Mouse (Mus musculus) liver, postnatal 0 days (tissue): ENCODE data around the gene Mrpl17. TPM values are rescaled to one million over a fixed set of nuclear protein-coding genes. Genes with fewer than 3 reads are reported as not detected.
"Not testable (repeated sequence)": the region's sequence is repeated elsewhere in the genome, so short reads cannot be mapped to it uniquely, and the experiment has no call there.

ENCODE experiments used
- ATAC-seq: fragments of 200-750 bp; cut with Nextera tagmentation; 2 replicates; pipeline ENCODE4 v1.8.0; 2017; ENCODE audit warnings: mild to moderate bottlenecking, moderate library complexity
- DNase-seq: peaks from one replicate; pipeline ENCODE4 v3.0.0-alpha.2; 2016
- H3K27ac ChIP-seq: fragments of 300-500 bp; sonication (generic); 2 replicates; pipeline ENCODE4 v1.5.1; 2014; ENCODE audit warnings: antibody characterized with exemption, moderate library complexity, mild to moderate bottlenecking, low read depth
- H3K27me3 ChIP-seq: fragments of 300-500 bp; sonication (generic); 2 replicates; pipeline ENCODE4 v1.6.1; 2014; ENCODE audit warnings: low read length, control low read depth, mixed read lengths; ENCODE audit not compliant: insufficient read depth
- H3K36me3 ChIP-seq: fragments of 300-500 bp; sonication (generic); replicated peaks from 2 replicates; pipeline ENCODE4 v1.6.1; 2014; ENCODE audit warnings: mild to moderate bottlenecking, control low read depth, low read length, moderate library complexity, mixed read lengths; ENCODE audit not compliant: insufficient read depth
- H3K4me1 ChIP-seq: fragments of 300-500 bp; sonication (generic); 2 replicates; pipeline ENCODE4 v1.6.1; 2014; ENCODE audit warnings: antibody characterized with exemption, mild to moderate bottlenecking, control low read depth; ENCODE audit not compliant: insufficient read depth
- H3K4me2 ChIP-seq: fragments of 300-500 bp; sonication (generic); 2 replicates; pipeline ENCODE4 v1.6.1; 2014; ENCODE audit warnings: low read depth, mild to moderate bottlenecking, low read length, moderate library complexity, mixed read lengths
- H3K4me3 ChIP-seq: fragments of 300-500 bp; sonication (generic); 2 replicates; pipeline ENCODE4 v1.5.1; 2014; ENCODE audit warnings: low read depth, low read length
- H3K9ac ChIP-seq: fragments of 300-500 bp; sonication (generic); replicated peaks from 2 replicates; pipeline ENCODE4 v1.6.1; 2014; ENCODE audit warnings: mild to moderate bottlenecking, moderate library complexity
- H3K9me3 ChIP-seq: fragments of 300-500 bp; sonication (generic); 2 replicates; pipeline ENCODE4 v1.6.1; 2016; ENCODE audit warnings: mild to moderate bottlenecking, control low read depth, low read length, mixed read lengths
- CTCF ChIP-seq: sonication (generic); IDR thresholded peaks from 2 replicates; pipeline ENCODE4 v1.5.1; 2016; ENCODE audit warnings: antibody characterized with exemption, low read depth
- EP300 ChIP-seq: IDR thresholded peaks from 2 replicates; pipeline ENCODE4 v1.6.1; 2016; ENCODE audit warnings: antibody characterized with exemption, low read depth, mild to moderate bottlenecking
- WGBS: fragments of 180-500 bp; shearing (Covaris S2); extraction: QIAGEN DNeasy Blood & Tissue Kit; methylation state at CpG from one replicate; pipeline ENCODE4 v1.1.7; 2014; ENCODE audit not compliant: insufficient replicate concordance; 5-methylcytosine and 5-hydroxymethylcytosine counted together
- polyA plus RNA-seq: library from polyadenylated mRNA; unstranded; fragments of >200 nt; fragmentation: Nextera tagmentation; extraction: Ambion mirVana; gene quantifications from 2 replicates; pipeline ENCODE4 v1.2.1, GENCODE M21; 2015

The Mrpl17 gene
- polyA plus RNA-seq: 405 and 416 TPM in 2 replicates

GRCm38 (mm10) chr7:105810877-105811489, at the start of gene Mrpl17:
Gene Mrpl17, minus strand, starts transcription at chr7:105811099.
- WGBS: 0% methylated on average over 48 of the region's 52 CpGs
- peak within 1 kb of the TSS; percentile 79 for H3K4me3 ChIP-seq
- ATAC-seq (peak; percentile 97), DNase-seq (peak; percentile 100)
- TF ChIP-seq EP300: peak; percentile 53; the same call in 1 of the 2 replicates
- TF ChIP-seq CTCF: peak; percentile 99
- H3K27me3 ChIP-seq: no peaks in the 10 kb centered on the region
- H3K9ac ChIP-seq: peak within 1 kb of the TSS; percentile 86
- peaks cover 8% of the 10 kb centered on the region for H3K36me3 ChIP-seq
- H3K4me1 ChIP-seq: peaks cover 20% of the 10 kb centered on the region
- H3K27ac ChIP-seq: peak within 1 kb of the TSS; percentile 90
- peak within 1 kb of the TSS; percentile 92 for H3K4me2 ChIP-seq
- H3K9me3 ChIP-seq: no peaks in the 10 kb centered on the region

DNA sequence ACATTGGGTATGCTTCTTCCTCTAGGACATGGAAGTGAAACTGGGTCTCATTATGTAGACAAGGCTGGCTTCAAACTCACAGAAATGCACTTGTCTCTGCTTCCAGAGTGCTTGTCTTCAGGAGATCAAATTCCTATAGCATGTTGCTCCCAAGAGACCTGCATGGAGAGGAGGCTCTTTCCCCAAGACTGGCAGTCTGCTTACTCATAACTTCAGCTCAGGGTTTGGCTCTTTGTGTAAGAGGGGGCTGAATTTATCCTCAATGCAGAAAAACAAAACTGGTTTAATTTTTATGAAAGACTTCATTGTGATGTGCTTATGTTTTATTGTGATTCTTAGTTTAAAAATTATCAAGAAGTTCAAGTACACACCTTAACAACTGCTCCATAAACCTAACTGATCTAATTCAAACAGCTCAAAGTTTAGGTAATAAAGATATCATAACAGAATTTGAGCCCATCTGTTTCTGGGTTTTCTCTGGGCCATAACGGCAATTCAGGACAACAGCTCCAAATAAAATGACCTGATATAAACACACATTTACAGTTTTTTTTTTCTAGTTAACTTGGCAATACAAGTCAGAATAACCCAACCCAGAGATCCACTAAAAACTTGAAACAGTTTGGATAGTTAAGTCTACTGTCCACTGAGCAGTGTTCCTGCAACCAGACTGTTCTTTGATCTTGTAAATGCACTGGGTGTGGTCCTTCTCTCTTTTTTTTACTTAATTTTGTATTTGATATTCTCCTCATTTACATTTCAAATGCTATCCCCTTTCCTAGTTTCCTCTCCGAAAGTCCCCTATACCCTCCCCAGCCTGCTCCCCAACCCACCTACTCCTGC, 45.0 kb upstream of the Mrpl17 start:
- H3K9ac ChIP-seq, H3K4me2 ChIP-seq, H3K27ac ChIP-seq, DNase-seq, H3K36me3 ChIP-seq, H3K9me3 ChIP-seq, H3K4me1 ChIP-seq, ATAC-seq, H3K27me3 ChIP-seq, H3K4me3 ChIP-seq: not testable (repeated sequence)
- WGBS: no CpG with 5 or more reads among the region's 2 CpGs

GRCm38 (mm10) chr7:105824281-105824680, 13.4 kb upstream of the Mrpl17 start:
- TF ChIP-seq CTCF (no peak), EP300 (no peak)
- Histone ChIP-seq H3K27ac (no peak overlapping the region), H3K9me3 (no peaks in the 10 kb centered on the region), H3K36me3 (no peaks in the 10 kb centered on the region), H3K9ac (no peak overlapping the region), H3K4me1 (no peaks in the 10 kb centered on the region), H3K4me3 (no peak overlapping the region), H3K27me3 (no peaks in the 10 kb centered on the region), H3K4me2 (no peak overlapping the region)
- 68% methylated on average over 7 of the region's 7 CpGs for WGBS
- DNase-seq: no peak
- no peak for ATAC-seq

DNA sequence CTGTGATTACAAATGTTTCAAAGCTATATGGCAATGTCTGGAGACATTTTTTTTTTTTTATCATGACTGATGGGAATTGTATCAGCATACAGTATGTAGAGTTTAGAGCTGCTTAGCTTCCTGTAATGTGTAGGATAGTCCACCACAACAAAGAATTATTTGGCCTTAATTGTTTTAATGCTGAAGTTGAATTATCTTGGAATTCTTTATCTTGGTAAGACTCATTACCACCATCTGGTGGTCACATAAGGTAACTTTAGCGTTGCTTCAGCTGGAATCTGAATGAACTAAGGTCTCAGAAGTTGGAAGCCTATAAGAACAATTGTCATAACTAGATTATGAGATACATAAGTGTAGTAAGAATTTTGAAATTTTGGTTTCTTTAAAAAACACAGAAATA, 7.6 kb upstream of the Mrpl17 start:
- Histone ChIP-seq H3K9me3 (no peaks in the 10 kb centered on the region), H3K4me3 (no peak overlapping the region), H3K36me3 (no peaks in the 10 kb centered on the region), H3K4me1 (no peaks in the 10 kb centered on the region), H3K27me3 (no peaks in the 10 kb centered on the region), H3K4me2 (no peak overlapping the region), H3K9ac (no peak overlapping the region), H3K27ac (no peak overlapping the region)
- DNase-seq (no peak), ATAC-seq (no peak)
- WGBS: 2% methylated on average over 1 of the region's 1 CpGs
- TF ChIP-seq CTCF: peak; percentile 68
- TF ChIP-seq EP300: no peak

DNA sequence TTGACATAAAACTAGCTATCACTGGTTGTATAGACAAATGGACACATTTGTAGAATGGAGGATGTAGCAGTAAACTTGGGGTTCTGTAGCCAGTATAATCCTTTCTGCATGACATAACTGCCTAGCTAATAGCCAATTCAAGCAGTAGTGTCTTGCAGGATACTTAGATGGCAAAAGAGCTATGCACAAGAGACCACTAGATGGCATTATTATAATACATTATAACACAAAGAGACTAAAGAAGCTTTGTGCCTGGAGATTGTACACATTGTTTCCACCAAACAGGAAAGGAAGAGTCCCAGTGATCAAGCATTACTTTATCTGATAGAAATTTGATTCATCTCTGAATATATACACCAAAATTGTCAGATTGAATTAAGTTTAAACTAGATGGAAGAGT, 5.8 kb upstream of the Mrpl17 start:
- TF ChIP-seq EP300: no peak
- peak; percentile 40 for TF ChIP-seq CTCF

GRCm38 (mm10) chr7:105813326-105813725, 2.4 kb upstream of the Mrpl17 start:
- TF ChIP-seq CTCF (no peak), EP300 (no peak)
- no peak overlapping the region for H3K4me3 ChIP-seq

More for the DNA sequence above, 5.8 kb upstream of the Mrpl17 start:
- H3K27ac ChIP-seq: no peak overlapping the region
- H3K9ac ChIP-seq: no peak overlapping the region
- no peaks in the 10 kb centered on the region for H3K9me3 ChIP-seq
- no peak for ATAC-seq
- no peak for DNase-seq
- no peaks in the 10 kb centered on the region for H3K27me3 ChIP-seq
- no peaks in the 10 kb centered on the region for H3K36me3 ChIP-seq
- H3K4me2 ChIP-seq: no peak overlapping the region
- H3K4me1 ChIP-seq: no peaks in the 10 kb centered on the region
- H3K4me3 ChIP-seq: no peak overlapping the region

More at GRCm38 (mm10) chr7:105813326-105813725, 2.4 kb upstream of the Mrpl17 start:
- peaks cover 8% of the 10 kb centered on the region for H3K36me3 ChIP-seq
- H3K9ac ChIP-seq: no peak overlapping the region
- no peak for DNase-seq
- H3K9me3 ChIP-seq: no peaks in the 10 kb centered on the region
- peaks cover 18% of the 10 kb centered on the region for H3K4me1 ChIP-seq
- 80% methylated on average over 3 of the region's 3 CpGs for WGBS
- H3K27ac ChIP-seq: no peak overlapping the region
- H3K4me2 ChIP-seq: no peak overlapping the region
- ATAC-seq: no peak
- H3K27me3 ChIP-seq: no peaks in the 10 kb centered on the region
